Mouse (Mus musculus): Measurements from ENCODE around the gene Rad21l. TPM values are rescaled to one million over a fixed set of nuclear protein-coding genes. Genes with fewer than 3 reads are reported as not detected.
A peak's percentile ranks its signal among the peaks of the same experiment; 100 is the strongest.

Gene Rad21l
- polyA plus RNA-seq, 1 experiment from 2014 or later: not detected

DNA sequence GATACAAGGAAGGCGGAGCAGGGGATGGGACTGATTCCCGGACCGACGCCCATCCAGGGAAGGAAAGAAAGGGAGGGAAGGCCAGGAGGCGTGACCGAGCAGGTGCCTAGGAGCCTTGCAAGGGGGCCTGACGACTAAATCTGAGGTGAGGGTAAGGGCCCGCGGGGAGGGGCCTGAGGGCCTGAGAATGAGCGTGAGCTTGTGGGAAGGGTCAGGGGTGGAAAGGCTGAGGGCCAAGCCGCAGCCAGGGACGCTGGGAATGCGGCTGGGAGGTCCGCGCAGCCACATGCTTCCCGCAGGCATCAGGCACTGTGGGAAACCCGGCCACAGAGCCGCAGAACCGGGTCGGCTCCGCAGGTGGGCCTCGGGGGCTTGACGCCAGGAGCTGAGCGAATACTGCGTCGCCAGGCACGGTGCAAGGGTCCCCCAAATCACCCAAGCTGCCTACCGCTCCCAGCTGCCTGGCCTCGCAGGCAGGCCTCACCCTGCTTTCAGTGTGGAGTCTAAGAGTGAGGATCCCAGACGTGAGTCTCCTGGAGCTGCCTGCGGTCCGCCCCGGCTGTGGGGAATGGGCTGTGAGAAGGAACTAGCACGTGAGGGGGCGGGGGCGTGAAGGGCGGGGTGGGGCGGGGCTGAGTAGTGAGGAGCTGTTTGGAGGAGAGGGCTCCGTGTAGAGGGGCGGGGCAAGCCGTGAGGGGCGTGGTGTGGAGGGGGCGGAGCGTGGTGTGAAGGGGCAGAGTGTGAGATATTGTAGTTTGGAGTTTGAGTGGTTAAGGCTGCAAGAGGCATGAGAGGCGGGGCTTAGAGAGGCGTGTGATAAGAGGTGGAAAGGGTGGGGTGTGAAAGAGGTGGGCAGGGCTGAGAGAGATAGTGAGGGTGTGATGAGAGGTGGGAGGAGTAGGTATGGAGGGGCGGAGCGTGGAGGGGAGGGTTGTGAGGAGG lies 2.0 kb upstream of the Rad21l start:
- H3K4me3 ChIP-seq (replicated peaks): peak overlapping the region; percentile 21
- H3K27ac ChIP-seq: no peak overlapping the region
- H3K4me1 ChIP-seq (replicated peaks): peaks cover 3% of the 10 kb centered on the region; the same call in 1 of the 2 replicates
- H3K9me3 ChIP-seq: no peaks in the 10 kb centered on the region
- peak; percentile 75 for ATAC-seq
- H3K4me2 ChIP-seq (replicated peaks): peak overlapping the region; percentile 43
- peaks cover 11% of the 10 kb centered on the region for H3K27me3 ChIP-seq
- no peaks in the 10 kb centered on the region for H3K36me3 ChIP-seq
- H3K9ac ChIP-seq (replicated peaks): peak overlapping the region; percentile 39; the same call in 1 of the 2 replicates
- 36% methylated on average over 48 of the region's 48 CpGs for WGBS

DNA sequence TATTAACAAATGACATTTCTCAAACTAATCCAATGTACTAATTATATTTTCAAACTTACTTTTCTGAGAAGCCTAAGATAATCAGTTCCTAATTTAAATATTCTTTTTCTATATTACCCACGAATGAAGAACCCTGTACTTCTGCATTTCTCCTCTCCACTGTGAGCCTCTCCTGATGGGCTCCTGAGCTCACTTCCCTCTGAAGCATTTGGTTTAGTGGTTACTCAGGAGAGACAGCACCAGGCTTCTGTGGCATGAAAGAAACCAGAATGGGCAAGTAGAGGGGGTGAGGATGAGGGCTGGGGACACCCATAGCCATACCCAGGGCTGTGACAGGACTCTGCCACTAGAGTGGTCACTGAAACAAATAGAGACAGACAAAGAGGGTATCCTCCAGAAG lies 16.3 kb downstream of the Rad21l start:
- Histone ChIP-seq H3K4me3 (replicated peaks) (no peak overlapping the region), H3K9ac (replicated peaks) (no peak overlapping the region), H3K4me2 (replicated peaks) (no peak overlapping the region), H3K36me3 (no peaks in the 10 kb centered on the region), H3K4me1 (replicated peaks) (no peaks in the 10 kb centered on the region), H3K27me3 (no peaks in the 10 kb centered on the region), H3K9me3 (no peaks in the 10 kb centered on the region), H3K27ac (no peak overlapping the region)
- ATAC-seq: no peak
- WGBS: 66% methylated on average over 1 of the region's 1 CpGs

GRCm38 (mm10) chr2:151636015-151636402 lies 32.3 kb downstream of the Rad21l start:
- no peak overlapping the region for H3K4me2 ChIP-seq (replicated peaks)
- peaks cover 13% of the 10 kb centered on the region for H3K4me1 ChIP-seq (replicated peaks)
- peaks cover 4% of the 10 kb centered on the region; the same call in 1 of the 2 replicates for H3K27me3 ChIP-seq
- H3K4me3 ChIP-seq (replicated peaks): no peak overlapping the region
- H3K36me3 ChIP-seq: no peaks in the 10 kb centered on the region
- WGBS: 75% methylated on average over 2 of the region's 2 CpGs
- no peak overlapping the region for H3K27ac ChIP-seq
- no peaks in the 10 kb centered on the region for H3K9me3 ChIP-seq
- H3K9ac ChIP-seq (replicated peaks): no peak overlapping the region
- ATAC-seq: no peak

DNA sequence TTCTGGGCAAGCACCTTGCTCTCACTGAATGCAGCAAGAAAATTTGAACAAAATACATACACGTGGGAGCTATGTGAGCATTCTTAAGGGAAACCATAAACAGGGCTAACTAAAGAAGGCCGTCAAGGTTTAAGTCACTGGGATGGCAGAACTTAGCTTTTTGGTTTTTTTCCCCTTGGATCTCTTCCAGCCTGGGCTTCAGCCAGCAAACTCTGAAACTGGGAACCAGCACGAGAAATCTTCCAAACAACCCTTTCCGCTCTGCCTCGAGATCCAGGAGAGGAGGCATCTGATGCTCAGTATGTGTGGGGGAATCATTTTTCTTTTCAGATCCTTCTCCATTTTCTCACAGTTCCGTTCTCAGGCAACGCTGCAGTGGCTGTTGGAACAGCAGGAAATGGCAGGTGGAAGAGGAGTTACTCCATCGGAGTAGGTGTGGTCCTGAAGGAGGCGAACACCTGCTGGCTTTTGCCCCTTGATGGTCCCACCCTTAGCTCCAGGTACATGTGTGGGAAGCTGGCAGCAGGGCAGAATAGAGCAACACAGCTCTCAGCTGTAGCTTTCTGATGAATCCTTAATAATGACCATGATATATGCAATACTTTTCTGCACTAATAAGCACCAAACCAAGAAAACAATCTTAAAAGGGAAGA lies 32.8 kb downstream of the Rad21l start:
- H3K4me1 ChIP-seq (replicated peaks): peaks cover 19% of the 10 kb centered on the region
- H3K36me3 ChIP-seq: no peaks in the 10 kb centered on the region
- no peak overlapping the region for H3K27ac ChIP-seq
- WGBS: 76% methylated on average over 9 of the region's 9 CpGs
- no peak for ATAC-seq
- peaks cover 10% of the 10 kb centered on the region; the same call in 1 of the 2 replicates for H3K27me3 ChIP-seq
- no peaks in the 10 kb centered on the region for H3K9me3 ChIP-seq
- H3K9ac ChIP-seq (replicated peaks): no peak overlapping the region
- no peak overlapping the region for H3K4me3 ChIP-seq (replicated peaks)
- H3K4me2 ChIP-seq (replicated peaks): no peak overlapping the region

GRCm38 (mm10) chr2:151634903-151635302 lies 33.4 kb downstream of the Rad21l start:
- H3K9ac ChIP-seq (replicated peaks): no peak overlapping the region
- H3K27me3 ChIP-seq: peaks cover 13% of the 10 kb centered on the region; the same call in 1 of the 2 replicates
- no peak overlapping the region for H3K27ac ChIP-seq
- 30% methylated on average over 2 of the region's 2 CpGs for WGBS
- no peak overlapping the region for H3K4me3 ChIP-seq (replicated peaks)
- H3K4me2 ChIP-seq (replicated peaks): no peak overlapping the region
- no peaks in the 10 kb centered on the region for H3K9me3 ChIP-seq
- H3K4me1 ChIP-seq (replicated peaks): peaks cover 21% of the 10 kb centered on the region
- ATAC-seq: no peak
- H3K36me3 ChIP-seq: no peaks in the 10 kb centered on the region

GRCm38 (mm10) chr2:151632982-151633381 lies 35.4 kb downstream of the Rad21l start:
- Histone ChIP-seq H3K9me3 (no peaks in the 10 kb centered on the region), H3K4me3 (replicated peaks) (peak overlapping the region; percentile 79; the same call in 1 of the 2 replicates), H3K9ac (replicated peaks) (no peak overlapping the region), H3K4me2 (replicated peaks) (peak overlapping the region; percentile 83), H3K4me1 (replicated peaks) (peaks cover 21% of the 10 kb centered on the region), H3K27me3 (peaks cover 13% of the 10 kb centered on the region; the same call in 1 of the 2 replicates), H3K27ac (no peak overlapping the region), H3K36me3 (no peaks in the 10 kb centered on the region)
- ATAC-seq: no peak
- 39% methylated on average over 5 of the region's 5 CpGs for WGBS

DNA sequence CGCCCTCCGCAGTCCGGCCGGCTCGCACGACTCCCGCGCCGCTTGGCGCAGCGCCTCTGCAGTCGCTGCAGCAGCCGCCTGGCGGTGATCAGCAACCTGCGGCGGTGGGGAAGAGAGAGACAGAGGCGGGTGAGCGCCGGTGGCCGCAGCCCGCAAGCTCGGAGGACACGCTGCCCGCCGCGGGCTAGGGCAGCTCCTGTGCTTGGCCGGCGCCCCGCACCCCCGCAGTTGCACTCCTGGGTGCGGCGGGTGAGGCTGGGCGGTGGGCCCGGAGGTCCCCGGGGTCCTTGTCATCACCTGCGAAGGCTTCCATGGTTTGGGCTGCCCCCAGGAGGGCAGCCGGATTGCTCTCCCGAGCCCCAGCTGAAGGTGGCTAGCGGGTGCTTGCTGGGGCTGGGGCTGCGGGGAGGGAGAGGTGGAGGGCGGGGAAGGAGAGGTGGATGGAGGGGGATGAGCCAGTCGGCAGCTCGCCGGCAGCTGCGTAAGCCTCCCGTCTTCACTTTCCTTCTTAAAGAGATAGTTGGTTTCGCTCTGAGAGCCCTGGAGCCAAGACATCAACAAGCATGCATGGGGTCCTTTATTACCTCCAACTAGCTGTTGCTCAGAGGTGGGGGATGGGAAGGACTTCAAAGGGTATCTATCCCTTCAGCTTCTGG lies 36.0 kb downstream of the Rad21l start, which contains the start of gene Snph:
Snph (minus strand) TSS at position 435 of the 656 bp plus-strand sequence.
- Histone ChIP-seq H3K4me1 (replicated peaks) (peaks cover 21% of the 10 kb centered on the region), H3K9ac (replicated peaks) (peak within 1 kb of the TSS; percentile 90), H3K9me3 (no peaks in the 10 kb centered on the region), H3K36me3 (no peaks in the 10 kb centered on the region), H3K27me3 (peaks cover 13% of the 10 kb centered on the region; the same call in 1 of the 2 replicates), H3K4me3 (replicated peaks) (peak within 1 kb of the TSS; percentile 79), H3K27ac (peak within 1 kb of the TSS; percentile 92), H3K4me2 (replicated peaks) (peak within 1 kb of the TSS; percentile 83)
- peak; percentile 94 for ATAC-seq
- under 1% methylated on average over 41 of the region's 47 CpGs for WGBS

DNA sequence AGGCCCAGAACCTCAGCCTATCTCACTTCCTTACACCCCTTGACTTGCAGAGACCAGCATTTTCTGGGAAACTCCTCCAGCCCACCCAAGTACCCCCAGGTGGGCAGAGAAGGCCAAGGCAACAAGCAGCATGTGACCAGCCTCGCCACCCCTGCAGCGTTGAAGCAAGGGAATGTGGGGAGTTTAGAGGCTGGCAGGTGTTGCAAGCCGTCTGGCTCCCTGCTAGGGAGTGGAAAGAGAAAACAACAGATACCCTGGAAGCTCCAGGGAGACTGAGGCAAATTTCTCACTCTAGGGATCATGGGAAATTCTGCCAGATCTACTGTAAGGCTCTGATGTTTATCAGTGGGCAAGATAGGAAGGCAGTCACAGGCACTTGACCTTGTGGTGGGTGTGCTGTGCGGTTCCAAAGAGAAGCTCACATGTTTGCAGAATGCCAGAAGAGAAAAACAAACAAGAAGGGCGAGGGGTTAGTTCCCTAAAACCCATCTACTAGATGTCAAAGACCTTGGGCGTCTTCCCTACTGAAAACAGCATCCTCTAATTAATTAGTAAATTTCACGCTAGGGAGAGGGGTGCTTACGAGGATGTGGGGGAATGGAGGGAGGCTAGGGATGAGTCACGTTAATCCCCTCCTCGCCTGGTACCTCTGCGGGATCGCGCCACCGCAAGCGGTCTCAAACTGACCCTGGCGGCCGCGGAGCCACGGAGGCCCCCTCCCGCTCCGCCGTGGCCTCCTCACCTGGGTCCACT lies 36.8 kb downstream of the Rad21l start:
- peak overlapping the region; percentile 83 for H3K4me2 ChIP-seq (replicated peaks)
- peak; percentile 10; the same call in 1 of the 2 replicates for ATAC-seq
- H3K9me3 ChIP-seq: no peaks in the 10 kb centered on the region
- H3K4me1 ChIP-seq (replicated peaks): peaks cover 21% of the 10 kb centered on the region
- peak overlapping the region; percentile 92 for H3K27ac ChIP-seq
- peaks cover 13% of the 10 kb centered on the region; the same call in 1 of the 2 replicates for H3K27me3 ChIP-seq
- peak overlapping the region; percentile 90 for H3K9ac ChIP-seq (replicated peaks)
- H3K36me3 ChIP-seq: no peaks in the 10 kb centered on the region
- peak overlapping the region; percentile 79 for H3K4me3 ChIP-seq (replicated peaks)
- 2% methylated on average over 22 of the region's 22 CpGs for WGBS

DNA sequence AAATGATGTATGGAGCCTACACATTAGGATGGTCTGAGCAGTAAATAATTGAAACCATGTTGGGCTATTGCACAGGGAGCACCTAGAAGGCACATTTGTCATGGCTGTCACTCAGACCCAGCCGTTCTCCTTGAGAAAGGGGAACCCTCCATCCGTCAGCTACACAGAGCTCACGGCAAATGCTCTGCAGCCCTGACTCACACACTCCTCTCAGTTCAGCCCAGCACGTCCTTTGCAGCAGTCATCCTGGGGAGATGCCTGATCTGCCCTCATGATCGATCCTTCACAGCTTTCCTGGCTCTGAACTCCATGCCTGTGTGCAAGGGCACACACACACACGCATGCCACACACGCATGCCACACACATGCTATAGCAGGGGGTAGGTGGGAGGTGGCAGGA lies 39.0 kb downstream of the Rad21l start:
- no peak for ATAC-seq
- Histone ChIP-seq H3K27ac (no peak overlapping the region), H3K4me3 (replicated peaks) (no peak overlapping the region), H3K4me2 (replicated peaks) (no peak overlapping the region), H3K36me3 (no peaks in the 10 kb centered on the region; the same call in 1 of the 2 replicates), H3K4me1 (replicated peaks) (peaks cover 21% of the 10 kb centered on the region), H3K27me3 (peaks cover 13% of the 10 kb centered on the region; the same call in 1 of the 2 replicates), H3K9me3 (no peaks in the 10 kb centered on the region), H3K9ac (replicated peaks) (no peak overlapping the region)
- 73% methylated on average over 7 of the region's 7 CpGs for WGBS

GRCm38 (mm10) chr2:151628011-151628410 lies 40.3 kb downstream of the Rad21l start:
- no peak for ATAC-seq

GRCm38 (mm10) chr2:151626296-151626695 lies 42.0 kb downstream of the Rad21l start:
- 87% methylated on average over 7 of the region's 7 CpGs for WGBS

More at GRCm38 (mm10) chr2:151628011-151628410, 40.3 kb downstream of the Rad21l start:
- H3K9me3 ChIP-seq: no peaks in the 10 kb centered on the region
- H3K36me3 ChIP-seq: no peaks in the 10 kb centered on the region; the same call in 1 of the 2 replicates
- WGBS: 89% methylated on average over 3 of the region's 3 CpGs
- H3K9ac ChIP-seq (replicated peaks): no peak overlapping the region
- H3K4me1 ChIP-seq (replicated peaks): peaks cover 20% of the 10 kb centered on the region
- H3K27ac ChIP-seq: no peak overlapping the region
- H3K4me2 ChIP-seq (replicated peaks): no peak overlapping the region
- no peak overlapping the region for H3K4me3 ChIP-seq (replicated peaks)
- H3K27me3 ChIP-seq: peaks cover 9% of the 10 kb centered on the region; the same call in 1 of the 2 replicates

More at GRCm38 (mm10) chr2:151626296-151626695, 42.0 kb downstream of the Rad21l start:
- Histone ChIP-seq H3K9ac (replicated peaks) (no peak overlapping the region), H3K9me3 (no peaks in the 10 kb centered on the region), H3K27me3 (peaks cover 9% of the 10 kb centered on the region; the same call in 1 of the 2 replicates), H3K36me3 (no peaks in the 10 kb centered on the region; the same call in 1 of the 2 replicates), H3K27ac (no peak overlapping the region), H3K4me2 (replicated peaks) (no peak overlapping the region), H3K4me3 (replicated peaks) (no peak overlapping the region), H3K4me1 (replicated peaks) (peaks cover 11% of the 10 kb centered on the region)
- ATAC-seq: no peak

Data from midbrain, embryonic 13.5 days (tissue).